Mouse (Mus musculus) B cell, adult (primary cell): Measurements from ENCODE around the gene Gm14444. TPM values are rescaled to one million over a fixed set of nuclear protein-coding genes. Genes with fewer than 3 reads are reported as not detected.

Source experiments
- total RNA-seq: library from RNA; stranded (reverse); gene quantifications from 4 replicates; pipeline ENCODE4 v1.2.4, GENCODE M21; 2023; ENCODE audit not compliant: inconsistent age

Gene Gm14444
- total RNA-seq: not detected in 4 replicates

GRCm38 (mm10) chr2:175010022-175010421 lies at the start of gene Gm14444:
Gene Gm14444 (plus strand): TSS chr2:175010241.

DNA sequence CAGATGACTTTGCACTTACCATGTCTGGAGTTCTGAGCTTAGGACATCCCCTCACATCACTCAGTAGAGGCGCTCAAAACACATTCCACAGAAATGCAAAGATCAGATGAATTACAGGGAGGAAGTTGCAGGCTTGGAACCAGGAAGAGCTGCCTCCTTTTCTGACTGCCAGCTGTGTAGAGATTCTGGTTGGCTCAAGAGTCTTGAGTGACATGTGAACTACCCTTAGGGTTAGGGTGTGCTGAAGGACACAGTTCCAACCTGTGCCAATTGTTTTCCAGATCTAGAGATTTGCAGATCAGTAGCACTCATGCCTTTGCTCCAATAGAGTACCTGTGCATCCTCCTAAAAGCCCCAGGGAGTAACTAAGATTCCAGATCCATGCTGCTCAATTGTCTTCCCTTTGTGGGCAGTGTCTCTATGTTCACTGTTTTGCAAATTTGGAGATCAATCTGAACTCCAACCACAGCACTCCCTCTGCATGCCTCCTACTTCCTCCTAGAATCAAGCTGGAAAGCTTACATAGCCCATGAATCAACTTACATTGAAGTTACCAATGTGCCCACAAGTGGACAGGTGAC lies 57.7 kb downstream of the Gm14444 start, which contains the start of gene Gm14393:
Gene Gm14393 (minus strand): TSS at position 101 of the 581 bp plus-strand sequence.

Other genes with a start within 250 kb of the Gm14444 start
- not detected in 4 replicates for gene Edn3, start 249.6 kb upstream of the Gm14444 start, total RNA-seq
- not detected in 4 replicates for gene Gm14393, start 57.5 kb downstream of the Gm14444 start, total RNA-seq
- 1.1 to 4.9 TPM (median 1.9 TPM) in 4 replicates for gene Gm14399, start 131.8 kb downstream of the Gm14444 start, total RNA-seq
- gene Gm14443, start 165.6 kb downstream of the Gm14444 start, total RNA-seq: not detected in 4 replicates
- 7.9 to 11.6 TPM (median 10.7 TPM) in 4 replicates for gene Gm14391, start 196.7 kb downstream of the Gm14444 start, total RNA-seq